Mouse (Mus musculus) forelimb bud, embryonic 11.5 days (tissue): ENCODE measurements around the gene Krtap21-1.

Experiments used
- DNase-seq: peaks from one replicate; pipeline ENCODE4 v3.0.0-alpha.2; 2012; ENCODE audit warnings: low read depth, low spot score

The Krtap21-1 gene

GRCm38 (mm10) chr16:89403768-89404167 is at the start of gene Krtap21-1:
TSS of gene Krtap21-1 (minus strand) at chr16:89403868.
- DNase-seq = no peak

GRCm38 (mm10) chr16:89429586-89429985 is 25.9 kb upstream of the Krtap21-1 start:
- DNase-seq = no peak

GRCm38 (mm10) chr16:89425310-89425709 is 21.6 kb upstream of the Krtap21-1 start:
- no peak for DNase-seq

- DNase-seq = no peak
Observed at GRCm38 (mm10) chr16:89420011-89420410, 16.3 kb upstream of the Krtap21-1 start, which contains the start of gene Krtap6-2. TSS of gene Krtap6-2 (minus strand) at chr16:89420111.

GRCm38 (mm10) chr16:89416311-89416710 is 12.6 kb upstream of the Krtap21-1 start:
- DNase-seq = no peak

- DNase-seq = no peak
Observed at GRCm38 (mm10) chr16:89410345-89411068, 6.8 kb upstream of the Krtap21-1 start.

- no peak for DNase-seq
Observed at GRCm38 (mm10) chr16:89372734-89373461, 30.8 kb downstream of the Krtap21-1 start.
